Mouse (Mus musculus) C2C12 (cell line): ENCODE data around the gene Rpl9-ps6. TPM values are rescaled to one million over a fixed set of nuclear protein-coding genes. Genes with fewer than 3 reads are reported as not detected.
"Not testable (repeated sequence)": the region's sequence is repeated elsewhere in the genome, so short reads cannot be mapped to it uniquely, and the experiment has no call there.

Source experiments
- H3K27me3 ChIP-seq: one replicate; pipeline ENCODE4 v1.6.1; 2011; ENCODE audit not compliant: control insufficient read depth, insufficient read depth, insufficient read length
- H3K36me3 ChIP-seq: one replicate; pipeline ENCODE4 v1.6.1; 2011; ENCODE audit not compliant: control insufficient read depth, insufficient read depth
- H3K4me3 ChIP-seq: one replicate; pipeline ENCODE4 v1.5.1; 2011; ENCODE audit warnings: mild to moderate bottlenecking, control low read depth; ENCODE audit not compliant: poor library complexity, insufficient read depth, severe bottlenecking
- H3K79me2 ChIP-seq: one replicate; pipeline ENCODE4 v1.6.1; 2011; ENCODE audit not compliant: control insufficient read depth, insufficient read depth
- H3K79me3 ChIP-seq: one replicate; pipeline ENCODE4 v1.6.1; 2011; ENCODE audit warnings: low read depth, control low read depth
- H3ac ChIP-seq: one replicate; pipeline ENCODE3; 2011; ENCODE audit warnings: low read depth; ENCODE audit not compliant: control insufficient read depth, insufficient read length
- CEBPB ChIP-seq: IDR thresholded peaks from one replicate; pipeline ENCODE4 v1.6.1; 2011; ENCODE audit warnings: low read depth, mild to moderate bottlenecking, control low read depth, moderate library complexity
- CTCF ChIP-seq: IDR thresholded peaks from one replicate; pipeline ENCODE4 v1.5.1; 2011; ENCODE audit not compliant: control insufficient read depth, insufficient read depth, insufficient read length
- FOSL1 ChIP-seq: IDR thresholded peaks from one replicate; pipeline ENCODE4 v1.8.0; 2011; ENCODE audit warnings: mild to moderate bottlenecking, low read length; ENCODE audit not compliant: poor library complexity, insufficient read depth, severe bottlenecking
- MAX ChIP-seq: IDR thresholded peaks from one replicate; pipeline ENCODE4 v1.6.1; 2011; ENCODE audit warnings: mild to moderate bottlenecking, control low read depth
- MYOD1 ChIP-seq: IDR thresholded peaks from one replicate; pipeline ENCODE4 v1.6.1; 2011; ENCODE audit warnings: low read depth; ENCODE audit not compliant: control insufficient read depth, insufficient read length
- MYOG ChIP-seq: IDR thresholded peaks from one replicate; pipeline ENCODE4 v1.6.1; 2011; ENCODE audit not compliant: control insufficient read depth, insufficient read length; ENCODE audit errors: extremely low read depth
- USF1 ChIP-seq: IDR thresholded peaks from one replicate; pipeline ENCODE4 v1.6.1; 2011; ENCODE audit warnings: low read depth, mild to moderate bottlenecking, control low read depth, moderate library complexity
- polyA plus RNA-seq: library from polyadenylated mRNA; unstranded; fragments of >200 nt; fragmentation: generic; extraction: Trizol; gene quantifications from one replicate; pipeline ENCODE4 v1.2.1, GENCODE M21; 2012; ENCODE audit warnings: missing spikeins

Rpl9-ps6 gene
- polyA plus RNA-seq, 1 experiment, result 53.1 TPM

GRCm38 (mm10) chr19:32470059-32470497 lies 3.7 kb upstream of the Rpl9-ps6 start:
- H3ac ChIP-seq, result no peak overlapping the region
- no peak overlapping the region for H3K4me3 ChIP-seq
- no peaks in the 10 kb centered on the region for H3K79me2 ChIP-seq
- TF ChIP-seq MYOD1 (no peak), CEBPB (peak; percentile 95), FOSL1 (peak; percentile 15)
- H3K79me3 ChIP-seq, result no peaks in the 10 kb centered on the region
- H3K27me3 ChIP-seq, result no peaks in the 10 kb centered on the region
- H3K36me3 ChIP-seq, result no peaks in the 10 kb centered on the region

- Histone ChIP-seq H3K79me3 (no peaks in the 10 kb centered on the region), H3ac (no peak overlapping the region), H3K27me3 (no peaks in the 10 kb centered on the region), H3K36me3 (no peaks in the 10 kb centered on the region), H3K4me3 (no peak overlapping the region), H3K79me2 (no peaks in the 10 kb centered on the region)
- TF ChIP-seq MAX, result no peak
- no peak for TF ChIP-seq CEBPB
- no peak for TF ChIP-seq MYOG
- TF ChIP-seq MYOD1, result no peak
- no peak for TF ChIP-seq USF1
- no peak for TF ChIP-seq CTCF
- TF ChIP-seq FOSL1, result no peak
These were observed 947 bp upstream of the Rpl9-ps6 start for GRCm38 (mm10) chr19:32467325-32467724.

GRCm38 (mm10) chr19:32465228-32465627 lies 1.1 kb downstream of the Rpl9-ps6 start:
- no peaks in the 10 kb centered on the region for H3K79me2 ChIP-seq
- H3K79me3 ChIP-seq, result no peaks in the 10 kb centered on the region
- no peak overlapping the region for H3ac ChIP-seq
- H3K4me3 ChIP-seq, result no peak overlapping the region
- no peaks in the 10 kb centered on the region for H3K36me3 ChIP-seq
- TF ChIP-seq FOSL1, result no peak
- no peak for TF ChIP-seq CEBPB
- no peak for TF ChIP-seq MYOG
- TF ChIP-seq USF1, result no peak
- no peak for TF ChIP-seq CTCF
- TF ChIP-seq MAX, result no peak
- no peak for TF ChIP-seq MYOD1
- H3K27me3 ChIP-seq, result no peaks in the 10 kb centered on the region

- Histone ChIP-seq H3K27me3 (no peaks in the 10 kb centered on the region), H3ac (no peak overlapping the region), H3K79me2 (no peaks in the 10 kb centered on the region), H3K4me3 (no peak overlapping the region), H3K79me3 (no peaks in the 10 kb centered on the region), H3K36me3 (no peaks in the 10 kb centered on the region)
- no peak for TF ChIP-seq MYOG
- no peak for TF ChIP-seq FOSL1
- TF ChIP-seq USF1, result no peak
- no peak for TF ChIP-seq MAX
- no peak for TF ChIP-seq CEBPB
- TF ChIP-seq MYOD1, result no peak
- TF ChIP-seq CTCF, result no peak
These were observed 3.3 kb downstream of the Rpl9-ps6 start for GRCm38 (mm10) chr19:32463037-32463436.

- H3ac ChIP-seq, H3K36me3 ChIP-seq, H3K27me3 ChIP-seq, H3K4me3 ChIP-seq, H3K79me2 ChIP-seq, H3K79me3 ChIP-seq: not testable (repeated sequence)
These were observed 8.7 kb downstream of the Rpl9-ps6 start for GRCm38 (mm10) chr19:32457631-32458030.

- Histone ChIP-seq H3K4me3 (no peak overlapping the region), H3ac (no peak overlapping the region), H3K27me3 (no peaks in the 10 kb centered on the region), H3K36me3 (no peaks in the 10 kb centered on the region), H3K79me3 (no peaks in the 10 kb centered on the region), H3K79me2 (no peaks in the 10 kb centered on the region)
- no peak for TF ChIP-seq USF1
- TF ChIP-seq CTCF, result no peak
- TF ChIP-seq FOSL1, result no peak
- TF ChIP-seq MYOG, result no peak
- TF ChIP-seq MYOD1, result no peak
- TF ChIP-seq CEBPB, result no peak
- no peak for TF ChIP-seq MAX
These were observed 9.6 kb downstream of the Rpl9-ps6 start for GRCm38 (mm10) chr19:32456744-32457143.
